Mouse (Mus musculus) midbrain, postnatal 0 days (tissue): ENCODE results near the gene Klhl42. TPM values are rescaled to one million over a fixed set of nuclear protein-coding genes. Genes with fewer than 3 reads are reported as not detected.

Experiments used
- ATAC-seq: fragments of 200-750 bp; cut with Nextera tagmentation; 2 replicates; pipeline ENCODE4 v1.8.0; 2017; ENCODE audit warnings: moderate number of reproducible peaks, mild to moderate bottlenecking, moderate TSS enrichment, moderate library complexity; ENCODE audit not compliant: low FRiP score
- DNase-seq: peaks from one replicate; pipeline ENCODE4 v3.0.0-alpha.2; 2015; ENCODE audit warnings: low spot score
- H3K27ac ChIP-seq: fragments of 300-500 bp; sonication (generic); 2 replicates; pipeline ENCODE4 v1.5.1; 2014; ENCODE audit warnings: low read depth, mild to moderate bottlenecking, low read length, mixed read lengths
- H3K27me3 ChIP-seq: fragments of 300-500 bp; sonication (generic); 2 replicates; pipeline ENCODE4 v1.6.1; 2014; ENCODE audit warnings: low read length, control low read depth, mixed read lengths; ENCODE audit not compliant: insufficient read depth
- H3K36me3 ChIP-seq: fragments of 300-500 bp; sonication (generic); 2 replicates; pipeline ENCODE4 v1.6.1; 2014; ENCODE audit warnings: low read length, control low read depth, mixed read lengths; ENCODE audit not compliant: insufficient read depth
- H3K4me1 ChIP-seq: fragments of 300-500 bp; sonication (generic); 2 replicates; pipeline ENCODE4 v1.6.1; 2014; ENCODE audit warnings: mild to moderate bottlenecking, control low read depth, antibody characterized with exemption, low read length, mixed read lengths; ENCODE audit not compliant: insufficient read depth
- H3K4me2 ChIP-seq: fragments of 300-500 bp; sonication (generic); 2 replicates; pipeline ENCODE4 v1.6.1; 2014; ENCODE audit warnings: low read depth, mild to moderate bottlenecking, low read length, mixed read lengths; ENCODE audit not compliant: poor library complexity, severe bottlenecking
- H3K4me3 ChIP-seq: fragments of 300-500 bp; sonication (generic); 2 replicates; pipeline ENCODE4 v1.5.1; 2014; ENCODE audit warnings: low read depth, mild to moderate bottlenecking, low read length, moderate library complexity
- H3K9ac ChIP-seq: fragments of 300-500 bp; sonication (generic); replicated peaks from 2 replicates; pipeline ENCODE4 v1.6.1; 2014; ENCODE audit warnings: mild to moderate bottlenecking, low read length, moderate library complexity, mixed read lengths; ENCODE audit not compliant: poor library complexity, severe bottlenecking
- H3K9me3 ChIP-seq: fragments of 300-500 bp; sonication (generic); 2 replicates; pipeline ENCODE4 v1.6.1; 2016; ENCODE audit warnings: low read length, control low read depth
- CTCF ChIP-seq: IDR thresholded peaks from 2 replicates; pipeline ENCODE4 v1.5.1; 2016; ENCODE audit warnings: antibody characterized with exemption, mild to moderate bottlenecking
- WGBS: fragments of 180-500 bp; shearing (Covaris S2); extraction: QIAGEN DNeasy Blood & Tissue Kit; methylation state at CpG from one replicate; pipeline ENCODE4 v1.1.7; 2014; 5-methylcytosine and 5-hydroxymethylcytosine counted together
- polyA plus RNA-seq: library from polyadenylated mRNA; unstranded; fragments of >200 nt; fragmentation: Nextera tagmentation; extraction: Ambion mirVana; gene quantifications from 2 replicates; pipeline ENCODE4 v1.2.1, GENCODE M21; 2015
- total RNA-seq: library from RNA; depleted of rRNA; stranded (reverse); fragments of >200 nt; gene quantifications from 2 replicates; pipeline ENCODE4 v1.2.3, GENCODE M21; 2014

Klhl42 gene
- total and polyA plus RNA-seq, 2 experiments from 2014 or later, result 6.4 to 26.0 TPM

DNA sequence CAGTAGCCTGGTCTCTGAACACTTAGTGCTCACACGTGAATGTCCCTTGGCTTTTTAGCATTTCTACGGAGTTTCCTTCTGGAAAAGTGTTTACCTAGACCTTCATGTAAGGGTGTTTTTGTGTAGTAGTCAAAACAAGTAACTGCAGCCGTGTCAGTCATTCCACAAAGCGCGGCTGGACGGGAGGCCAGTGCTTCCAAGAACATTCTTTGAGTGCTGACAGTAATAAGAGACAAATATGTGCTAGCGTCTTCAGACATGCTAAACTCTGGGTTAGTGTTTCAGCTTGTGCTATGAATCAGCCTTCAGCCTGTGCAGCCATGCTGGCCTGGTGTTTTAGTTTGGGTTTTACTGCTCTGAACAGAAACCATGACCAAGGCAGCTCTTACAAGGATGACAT lies 28.5 kb upstream of the Klhl42 start:
- TF ChIP-seq CTCF, result no peak
- H3K9ac ChIP-seq, result no peak overlapping the region
- no peak for ATAC-seq
- H3K27me3 ChIP-seq, result no peaks in the 10 kb centered on the region
- H3K27ac ChIP-seq, result no peak overlapping the region
- H3K4me2 ChIP-seq, result no peak overlapping the region
- no peak overlapping the region for H3K4me3 ChIP-seq
- peaks cover 57% of the 10 kb centered on the region for H3K36me3 ChIP-seq
- DNase-seq, result no peak
- H3K4me1 ChIP-seq, result no peaks in the 10 kb centered on the region
- whole genome bisulfite sequencing, result 94% methylated on average over 7 of the region's 7 CpGs
- H3K9me3 ChIP-seq, result no peaks in the 10 kb centered on the region

DNA sequence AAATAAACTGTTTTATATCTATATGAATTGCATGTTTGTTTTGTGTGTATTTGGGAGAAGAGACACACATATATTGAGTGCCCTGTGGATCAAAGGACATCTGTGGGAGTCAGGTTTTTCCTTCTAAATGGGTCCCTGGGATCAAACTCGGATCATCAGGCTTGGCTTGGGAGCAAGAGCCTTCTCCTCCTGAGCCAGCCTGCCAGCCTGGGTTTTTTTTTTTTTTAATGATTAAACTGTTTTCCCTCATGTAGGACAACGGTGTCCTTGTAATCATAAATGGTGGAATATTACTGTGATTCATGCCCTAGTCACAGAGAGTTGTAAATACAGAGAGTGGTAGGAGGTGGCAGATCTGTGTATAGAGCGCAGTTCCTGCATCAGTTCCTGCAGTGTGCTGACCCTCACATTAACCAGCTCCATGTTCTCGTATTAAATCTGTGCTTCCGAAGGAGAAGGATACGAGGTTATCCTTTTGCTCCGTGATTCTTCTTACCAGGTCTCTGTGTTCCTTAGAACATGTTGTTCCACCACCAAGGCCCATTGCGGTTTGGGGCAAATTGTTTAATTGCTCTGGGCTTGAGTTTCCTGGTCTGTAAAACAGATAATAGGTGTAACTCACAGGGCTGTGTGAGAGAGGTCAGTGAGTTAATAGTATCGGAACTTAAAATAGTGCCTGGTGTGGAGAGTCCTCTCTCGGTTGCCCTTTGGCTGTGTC lies 26.8 kb upstream of the Klhl42 start:
- H3K27ac ChIP-seq, result no peak overlapping the region
- H3K36me3 ChIP-seq, result peaks cover 52% of the 10 kb centered on the region
- ATAC-seq, result no peak
- H3K9ac ChIP-seq, result no peak overlapping the region
- H3K27me3 ChIP-seq, result no peaks in the 10 kb centered on the region
- H3K9me3 ChIP-seq, result no peaks in the 10 kb centered on the region
- DNase-seq, result no peak
- no peak for TF ChIP-seq CTCF
- no peaks in the 10 kb centered on the region for H3K4me1 ChIP-seq
- no peak overlapping the region for H3K4me2 ChIP-seq
- no peak overlapping the region for H3K4me3 ChIP-seq
- 97% methylated on average over 10 of the region's 10 CpGs for WGBS

GRCm38 (mm10) chr6:147064944-147065261 lies 26.3 kb upstream of the Klhl42 start:
- WGBS, result 94% methylated on average over 6 of the region's 6 CpGs
- no peak for DNase-seq
- Histone ChIP-seq H3K4me3 (no peak overlapping the region), H3K4me1 (no peaks in the 10 kb centered on the region), H3K4me2 (no peak overlapping the region), H3K9me3 (no peaks in the 10 kb centered on the region), H3K9ac (no peak overlapping the region), H3K27ac (no peak overlapping the region), H3K36me3 (peaks cover 52% of the 10 kb centered on the region), H3K27me3 (no peaks in the 10 kb centered on the region)
- no peak for ATAC-seq
- no peak for TF ChIP-seq CTCF

- H3K4me1 ChIP-seq, result no peaks in the 10 kb centered on the region
- no peak for ATAC-seq
- no peak overlapping the region for H3K4me2 ChIP-seq
- WGBS, result 33% methylated on average over 5 of the region's 5 CpGs
- no peaks in the 10 kb centered on the region for H3K27me3 ChIP-seq
- H3K36me3 ChIP-seq, result peaks cover 10% of the 10 kb centered on the region
- no peak overlapping the region for H3K27ac ChIP-seq
- no peaks in the 10 kb centered on the region for H3K9me3 ChIP-seq
- DNase-seq, result no peak
- TF ChIP-seq CTCF, result no peak
- no peak overlapping the region for H3K9ac ChIP-seq
- no peak overlapping the region for H3K4me3 ChIP-seq
Observed at GRCm38 (mm10) chr6:147075808-147076387, 15.3 kb upstream of the Klhl42 start.

DNA sequence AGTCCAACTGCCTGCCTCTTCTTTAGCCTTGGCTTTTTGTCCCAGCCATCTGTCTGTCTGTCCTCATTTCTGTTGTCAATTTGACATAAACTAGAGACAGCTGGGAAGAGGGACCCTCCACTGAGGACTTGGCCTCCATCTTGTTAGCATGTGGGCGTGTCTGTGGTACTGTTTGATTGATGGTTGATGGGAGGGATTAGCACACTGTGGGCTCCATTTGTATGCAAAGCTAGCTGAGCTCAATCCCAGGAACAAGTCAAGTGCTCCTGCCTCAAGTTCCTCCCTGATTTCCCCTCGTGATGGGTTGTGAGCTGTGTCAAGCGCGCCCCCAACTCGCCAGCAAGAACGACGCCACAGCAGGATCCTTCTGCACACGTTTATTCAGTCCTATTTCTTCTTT lies 14.3 kb upstream of the Klhl42 start:
- Histone ChIP-seq H3K27ac (no peak overlapping the region), H3K27me3 (no peaks in the 10 kb centered on the region), H3K36me3 (peaks cover under 1% of the 10 kb centered on the region; the same call in 1 of the 2 replicates), H3K4me3 (no peak overlapping the region), H3K4me1 (no peaks in the 10 kb centered on the region), H3K9ac (no peak overlapping the region), H3K9me3 (no peaks in the 10 kb centered on the region), H3K4me2 (no peak overlapping the region)
- DNase-seq, result no peak
- TF ChIP-seq CTCF, result no peak
- no peak for ATAC-seq
- WGBS, result 81% methylated on average over 7 of the region's 8 CpGs

DNA sequence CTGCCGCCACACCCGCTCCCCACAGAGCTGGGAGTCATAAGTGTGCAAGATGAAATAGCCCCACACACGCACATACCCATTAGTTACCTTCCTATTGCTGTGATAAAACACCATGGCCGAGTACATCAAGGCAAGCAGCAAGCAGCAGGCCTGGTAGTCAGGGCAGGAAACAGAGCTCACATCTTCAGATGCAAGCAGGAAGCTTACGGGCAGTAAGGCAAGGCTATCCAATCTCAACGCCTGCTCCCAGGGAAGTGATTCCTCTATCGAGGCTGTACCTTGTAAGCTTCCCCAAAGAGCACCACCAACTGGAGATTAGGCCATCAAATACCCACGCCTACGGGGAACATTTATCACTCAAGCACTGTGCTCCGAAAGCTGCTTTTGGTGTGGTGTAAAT lies 11.3 kb upstream of the Klhl42 start:
- DNase-seq, result no peak
- no peak overlapping the region for H3K4me3 ChIP-seq
- no peaks in the 10 kb centered on the region for H3K27me3 ChIP-seq
- 92% methylated on average over 10 of the region's 10 CpGs for WGBS
- no peak for TF ChIP-seq CTCF
- H3K9me3 ChIP-seq, result no peaks in the 10 kb centered on the region
- no peaks in the 10 kb centered on the region for H3K36me3 ChIP-seq
- no peak for ATAC-seq
- no peaks in the 10 kb centered on the region for H3K4me1 ChIP-seq
- H3K4me2 ChIP-seq, result no peak overlapping the region
- H3K9ac ChIP-seq, result no peak overlapping the region
- no peak overlapping the region for H3K27ac ChIP-seq
